Mouse (Mus musculus): ENCODE measurements around the gene Gm21970.
A peak's percentile ranks its signal among the peaks of the same experiment; 100 is the strongest.

Gm21970 gene

GRCm38 (mm10) chr16:91372577-91373472, 18.7 kb upstream of the Gm21970 start, which contains the start of gene Ifnar2:
Gene Ifnar2, plus strand, starts transcription at chr16:91372783.
- DNase-seq (ENCODE audit: low spot score), result peak; percentile 78

GRCm38 (mm10) chr16:91373473-91374252, 17.9 kb upstream of the Gm21970 start:
- no peak for DNase-seq (ENCODE audit: low spot score)

GRCm38 (mm10) chr16:91374253-91374634, 17.3 kb upstream of the Gm21970 start:
- DNase-seq (ENCODE audit: low spot score), result no peak

GRCm38 (mm10) chr16:91376701-91377100, 14.8 kb upstream of the Gm21970 start:
- no peak for DNase-seq (ENCODE audit: low spot score)

GRCm38 (mm10) chr16:91378431-91378986, 13.0 kb upstream of the Gm21970 start:
- no peak for DNase-seq (ENCODE audit: low spot score)

- DNase-seq (ENCODE audit: low spot score), result no peak
These were observed 12.5 kb upstream of the Gm21970 start for GRCm38 (mm10) chr16:91378991-91379390.

- DNase-seq (ENCODE audit: low spot score), result no peak
These were observed 12.1 kb upstream of the Gm21970 start for GRCm38 (mm10) chr16:91379412-91379811.

GRCm38 (mm10) chr16:91380151-91380550, 11.4 kb upstream of the Gm21970 start:
- DNase-seq (ENCODE audit: low spot score), result no peak

- no peak for DNase-seq (ENCODE audit: low spot score)
These were observed 9.9 kb upstream of the Gm21970 start for GRCm38 (mm10) chr16:91381606-91382005.

- DNase-seq (ENCODE audit: low spot score), result no peak
These were observed 9.2 kb upstream of the Gm21970 start for GRCm38 (mm10) chr16:91382261-91382790.

- no peak for DNase-seq (ENCODE audit: low spot score)
These were observed 7.3 kb upstream of the Gm21970 start for GRCm38 (mm10) chr16:91384221-91384620.

GRCm38 (mm10) chr16:91385621-91386020, 5.9 kb upstream of the Gm21970 start:
- no peak for DNase-seq (ENCODE audit: low spot score)

- DNase-seq (ENCODE audit: low spot score), result no peak
These were observed 5.0 kb upstream of the Gm21970 start for GRCm38 (mm10) chr16:91386419-91387120.

- no peak for DNase-seq (ENCODE audit: low spot score)
These were observed 4.4 kb upstream of the Gm21970 start for GRCm38 (mm10) chr16:91387121-91387486.

- DNase-seq (ENCODE audit: low spot score), result no peak
These were observed 1.4 kb upstream of the Gm21970 start for GRCm38 (mm10) chr16:91390100-91390499.

- no peak for DNase-seq (ENCODE audit: low spot score)
These were observed 3.4 kb downstream of the Gm21970 start for GRCm38 (mm10) chr16:91394826-91395410.

GRCm38 (mm10) chr16:91395633-91396392, 4.3 kb downstream of the Gm21970 start:
- DNase-seq (ENCODE audit: low spot score), result no peak

GRCm38 (mm10) chr16:91396844-91397537, 5.5 kb downstream of the Gm21970 start:
- DNase-seq (ENCODE audit: low spot score), result no peak

- DNase-seq (ENCODE audit: low spot score), result no peak
These were observed 6.5 kb downstream of the Gm21970 start for GRCm38 (mm10) chr16:91398030-91398429.

- DNase-seq (ENCODE audit: low spot score), result no peak
These were observed 7.4 kb downstream of the Gm21970 start for GRCm38 (mm10) chr16:91398944-91399343.

Data from ovary, adult 18-20 months (tissue).